Mouse (Mus musculus) hindbrain, postnatal 0 days (tissue): ENCODE measurements around the gene Pik3r2. TPM values are rescaled to one million over a fixed set of nuclear protein-coding genes. Genes with fewer than 3 reads are reported as not detected.

Source experiments
- ATAC-seq: fragments of 200-750 bp; cut with Nextera tagmentation; 2 replicates; pipeline ENCODE4 v1.8.0; 2017; ENCODE audit warnings: mild to moderate bottlenecking, moderate TSS enrichment, moderate library complexity
- DNase-seq: peaks from one replicate; pipeline ENCODE4 v3.0.0-alpha.2; 2015; ENCODE audit warnings: low spot score
- H3K27ac ChIP-seq: fragments of 300-500 bp; sonication (generic); 2 replicates; pipeline ENCODE4 v1.5.1; 2014; ENCODE audit warnings: mild to moderate bottlenecking
- H3K27me3 ChIP-seq: fragments of 300-500 bp; sonication (generic); 2 replicates; pipeline ENCODE4 v1.6.1; 2014; ENCODE audit warnings: low read length, mixed read lengths; ENCODE audit not compliant: insufficient read depth
- H3K36me3 ChIP-seq: fragments of 300-500 bp; sonication (generic); 2 replicates; pipeline ENCODE4 v1.6.1; 2014; ENCODE audit warnings: low read length, mixed read lengths; ENCODE audit not compliant: insufficient read depth
- H3K4me1 ChIP-seq: fragments of 300-500 bp; sonication (generic); 2 replicates; pipeline ENCODE4 v1.6.1; 2014; ENCODE audit warnings: antibody characterized with exemption, low read length, mixed read lengths; ENCODE audit not compliant: insufficient read depth
- H3K4me2 ChIP-seq: fragments of 300-500 bp; sonication (generic); 2 replicates; pipeline ENCODE4 v1.6.1; 2014; ENCODE audit warnings: low read depth, mild to moderate bottlenecking, low read length, moderate library complexity, mixed read lengths
- H3K4me3 ChIP-seq: fragments of 300-500 bp; sonication (generic); 2 replicates; pipeline ENCODE4 v1.5.1; 2014; ENCODE audit warnings: low read length
- H3K9ac ChIP-seq: fragments of 300-500 bp; sonication (generic); replicated peaks from 2 replicates; pipeline ENCODE4 v1.6.1; 2014; ENCODE audit warnings: mild to moderate bottlenecking, low read length, moderate library complexity, mixed read lengths
- H3K9me3 ChIP-seq: fragments of 300-500 bp; sonication (generic); 2 replicates; pipeline ENCODE4 v1.6.1; 2016; ENCODE audit warnings: low read length, mixed read lengths
- CTCF ChIP-seq: IDR thresholded peaks from 2 replicates; pipeline ENCODE4 v1.5.1; 2016; ENCODE audit warnings: antibody characterized with exemption, control low read depth, low read depth
- WGBS: fragments of 180-500 bp; shearing (Covaris S2); extraction: QIAGEN DNeasy Blood & Tissue Kit; methylation state at CpG from one replicate; pipeline ENCODE4 v1.1.7; 2014; 5-methylcytosine and 5-hydroxymethylcytosine counted together
- polyA plus RNA-seq: library from polyadenylated mRNA; unstranded; fragments of >200 nt; fragmentation: Nextera tagmentation; extraction: Ambion mirVana; gene quantifications from 2 replicates; pipeline ENCODE4 v1.2.1, GENCODE M21; 2015
- total RNA-seq: library from RNA; depleted of rRNA; stranded (reverse); fragments of >200 nt; gene quantifications from 2 replicates; pipeline ENCODE4 v1.2.3, GENCODE M21; 2014

Gene Pik3r2
- total and polyA plus RNA-seq, 2 experiments from 2014 or later: 101 to 176 TPM

DNA sequence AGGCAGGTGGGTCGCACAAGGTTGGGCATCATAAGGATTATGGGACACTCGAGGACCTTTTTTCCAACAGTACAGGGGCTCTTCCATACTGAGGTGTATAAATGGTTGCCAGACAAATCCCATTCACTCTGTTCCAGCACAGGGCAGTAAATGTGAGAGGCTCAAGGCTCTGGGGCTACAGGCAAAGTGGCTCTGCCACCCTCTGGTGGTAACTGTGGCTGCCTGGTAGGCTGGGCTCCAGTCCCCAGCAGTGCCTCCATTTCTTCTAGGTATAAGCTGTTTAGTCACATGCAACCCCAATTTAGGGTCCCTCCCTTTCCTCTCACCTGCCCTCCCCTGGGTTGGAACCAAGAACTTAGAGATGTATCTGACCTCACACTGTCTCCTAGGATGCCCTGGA, 18.9 kb upstream of the Pik3r2 start:
- 91% methylated on average over 2 of the region's 2 CpGs for WGBS
- ATAC-seq (no peak), DNase-seq (no peak)
- no peak overlapping the region for H3K4me2 ChIP-seq
- no peaks in the 10 kb centered on the region for H3K36me3 ChIP-seq
- H3K9me3 ChIP-seq: no peaks in the 10 kb centered on the region
- H3K27me3 ChIP-seq: 0 out of 2 replicates have a peak, but pooled peaks cover 6% of the 10 kb centered on the region
- no peak overlapping the region for H3K27ac ChIP-seq
- H3K4me1 ChIP-seq: peaks cover 22% of the 10 kb centered on the region
- TF ChIP-seq CTCF: peak; percentile 57
- no peak overlapping the region for H3K4me3 ChIP-seq
- H3K9ac ChIP-seq: no peak overlapping the region

- TF ChIP-seq CTCF: no peak
- Histone ChIP-seq H3K4me3 (no peak overlapping the region), H3K36me3 (no peaks in the 10 kb centered on the region), H3K27me3 (0 out of 2 replicates have a peak, but pooled peaks cover 1% of the 10 kb centered on the region), H3K4me1 (peaks cover 22% of the 10 kb centered on the region), H3K4me2 (no peak overlapping the region), H3K9me3 (no peaks in the 10 kb centered on the region), H3K27ac (no peak overlapping the region), H3K9ac (no peak overlapping the region)
- ATAC-seq (no peak), DNase-seq (no peak)
- WGBS: 91% methylated on average over 2 of the region's 2 CpGs
These were observed 17.7 kb upstream of the Pik3r2 start for GRCm38 (mm10) chr8:70794215-70794614.

- ATAC-seq: no peak
These were observed 16.2 kb upstream of the Pik3r2 start for GRCm38 (mm10) chr8:70792700-70793099.

GRCm38 (mm10) chr8:70791975-70792691, 15.6 kb upstream of the Pik3r2 start:
- H3K9ac ChIP-seq: peak overlapping the region; percentile 75
- peak overlapping the region; percentile 80 for H3K4me2 ChIP-seq
- no peaks in the 10 kb centered on the region for H3K9me3 ChIP-seq
- no peaks in the 10 kb centered on the region for H3K27me3 ChIP-seq
- peaks cover 12% of the 10 kb centered on the region for H3K4me1 ChIP-seq
- H3K27ac ChIP-seq: peak overlapping the region; percentile 83
- TF ChIP-seq CTCF: no peak
- 5% methylated on average over 58 of the region's 58 CpGs for WGBS
- peak overlapping the region; percentile 68 for H3K4me3 ChIP-seq
- ATAC-seq (peak; percentile 87), DNase-seq (peak; percentile 98)
- peaks cover 3% of the 10 kb centered on the region; the same call in 1 of the 2 replicates for H3K36me3 ChIP-seq

More at GRCm38 (mm10) chr8:70792700-70793099, 16.2 kb upstream of the Pik3r2 start:
- Histone ChIP-seq H3K4me1 (peaks cover 14% of the 10 kb centered on the region), H3K27ac (peak overlapping the region; percentile 83), H3K27me3 (no peaks in the 10 kb centered on the region), H3K36me3 (no peaks in the 10 kb centered on the region; the same call in 1 of the 2 replicates), H3K4me3 (peak overlapping the region; percentile 68), H3K9me3 (no peaks in the 10 kb centered on the region), H3K4me2 (peak overlapping the region; percentile 80), H3K9ac (peak overlapping the region; percentile 75)
- DNase-seq: no peak
- TF ChIP-seq CTCF: peak; percentile 37; the same call in 1 of the 2 replicates
- 2% methylated on average over 20 of the region's 20 CpGs for WGBS

- Histone ChIP-seq H3K27ac (no peak overlapping the region), H3K27me3 (no peaks in the 10 kb centered on the region), H3K4me1 (peaks cover 12% of the 10 kb centered on the region), H3K9me3 (no peaks in the 10 kb centered on the region), H3K4me2 (peak overlapping the region; percentile 80), H3K36me3 (peaks cover 9% of the 10 kb centered on the region; the same call in 1 of the 2 replicates), H3K4me3 (no peak overlapping the region), H3K9ac (peak overlapping the region; percentile 75)
- no peak for ATAC-seq
- DNase-seq: no peak
- 81% methylated on average over 6 of the region's 7 CpGs for WGBS
- no peak for TF ChIP-seq CTCF
These were observed 14.8 kb upstream of the Pik3r2 start for GRCm38 (mm10) chr8:70791294-70791701.

DNA sequence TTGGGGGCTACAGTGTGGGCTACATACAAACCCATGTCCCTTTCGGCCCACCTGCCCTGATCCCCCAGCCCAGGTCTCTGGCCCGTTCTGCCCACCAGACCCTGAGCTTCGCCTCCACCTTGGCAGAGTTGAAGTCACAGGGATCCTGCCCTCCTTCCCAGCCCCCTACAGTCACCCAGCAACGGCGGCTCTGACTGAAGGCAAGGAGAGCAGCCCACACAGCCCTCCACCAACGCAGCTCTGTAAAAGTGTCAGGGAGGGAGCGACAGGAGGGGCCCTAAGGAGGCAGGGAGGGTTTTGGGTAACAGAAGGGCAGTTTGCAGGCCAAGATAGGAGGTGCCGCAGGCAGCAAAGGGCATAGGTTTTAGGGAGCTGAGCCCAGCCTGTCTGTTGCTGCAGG, 14.3 kb upstream of the Pik3r2 start:
- Histone ChIP-seq H3K27ac (no peak overlapping the region), H3K4me1 (peaks cover 12% of the 10 kb centered on the region), H3K4me2 (peak overlapping the region; percentile 80), H3K9ac (peak overlapping the region; percentile 75), H3K36me3 (peaks cover 14% of the 10 kb centered on the region), H3K4me3 (no peak overlapping the region), H3K9me3 (no peaks in the 10 kb centered on the region), H3K27me3 (no peaks in the 10 kb centered on the region)
- no peak for ATAC-seq
- TF ChIP-seq CTCF: no peak
- WGBS: 45% methylated on average over 8 of the region's 8 CpGs
- DNase-seq: no peak

DNA sequence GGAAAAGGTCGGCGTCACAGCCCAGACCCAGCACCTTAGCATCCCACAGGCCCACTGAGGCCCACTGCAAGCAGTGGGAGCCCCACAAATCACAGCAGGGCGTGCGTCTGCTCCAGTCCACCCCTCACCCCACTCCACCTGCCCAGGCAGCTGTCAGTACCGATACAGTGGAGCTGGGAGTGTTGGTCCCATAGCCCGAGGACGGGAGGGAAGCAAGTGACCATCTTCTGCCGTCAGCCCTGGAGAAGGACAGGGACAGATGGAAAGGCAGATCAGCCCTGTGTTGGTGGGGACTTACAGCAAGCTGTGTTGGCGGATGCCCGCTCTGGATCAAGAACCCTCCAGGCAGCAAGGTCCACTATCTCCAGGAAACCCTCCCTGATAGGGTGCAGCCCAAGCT, 12.5 kb upstream of the Pik3r2 start:
- TF ChIP-seq CTCF: no peak
- Histone ChIP-seq H3K9me3 (no peaks in the 10 kb centered on the region), H3K27ac (no peak overlapping the region), H3K9ac (no peak overlapping the region), H3K4me2 (no peak overlapping the region), H3K4me3 (no peak overlapping the region), H3K36me3 (peaks cover 29% of the 10 kb centered on the region), H3K4me1 (peaks cover 12% of the 10 kb centered on the region), H3K27me3 (no peaks in the 10 kb centered on the region)
- WGBS: 80% methylated on average over 10 of the region's 10 CpGs
- no peak for ATAC-seq
- no peak for DNase-seq
